Mouse (Mus musculus) mature B cell (primary cell): Measurements from ENCODE around the gene Yaf2.
"Not testable (repeated sequence)": the region's sequence is repeated elsewhere in the genome, so short reads cannot be mapped to it uniquely, and the experiment has no call there.

ENCODE experiments used
- in situ Hi-C: fragments of 300-500 bp; cut with MboI; formaldehyde crosslinking; loops from 2 replicates; pipeline ENCODE4 v1.14.3; 2019

Yaf2 gene

GRCm38 (mm10) chr15:93336925-93337761, at the start of gene Yaf2:
Gene Yaf2 (minus strand): TSS chr15:93336935.
- in situ Hi-C loops: loop anchor here (10.0 kb wide), 1 partner anchor 62 kb away; the partner anchor contains the start of gene Gxylt1

GRCm38 (mm10) chr15:93381337-93381736, 44.6 kb upstream of the Yaf2 start:
- in situ Hi-C loops: no loop called here

- in situ Hi-C loops: no loop called here
Measured at GRCm38 (mm10) chr15:93379177-93379576, 42.4 kb upstream of the Yaf2 start.

- in situ Hi-C loops: no loop called here
Measured at GRCm38 (mm10) chr15:93375696-93376095, 39.0 kb upstream of the Yaf2 start.

- in situ Hi-C loops: not testable (repeated sequence)
Measured at GRCm38 (mm10) chr15:93372525-93373119, 35.9 kb upstream of the Yaf2 start.

- in situ Hi-C loops: no loop called here
Measured at GRCm38 (mm10) chr15:93371838-93372237, 35.1 kb upstream of the Yaf2 start.

GRCm38 (mm10) chr15:93368558-93368957, 31.8 kb upstream of the Yaf2 start:
- in situ Hi-C loops: no loop called here

GRCm38 (mm10) chr15:93365561-93365960, 28.8 kb upstream of the Yaf2 start:
- in situ Hi-C loops: no loop called here

GRCm38 (mm10) chr15:93358346-93359095, 21.8 kb upstream of the Yaf2 start:
- in situ Hi-C loops: no loop called here

GRCm38 (mm10) chr15:93340630-93341379, 4.1 kb upstream of the Yaf2 start:
- in situ Hi-C loops: no loop called here

- in situ Hi-C loops: loop anchor here (10.0 kb wide), 1 partner anchor 62 kb away; the partner anchor contains the start of gene Gxylt1
Measured at GRCm38 (mm10) chr15:93336658-93336924, 144 bp downstream of the Yaf2 start.

- in situ Hi-C loops: loop anchor here (10.0 kb wide), 1 partner anchor 61 kb away; the partner anchor contains the start of gene Gxylt1
Measured at GRCm38 (mm10) chr15:93335821-93336657, 696 bp downstream of the Yaf2 start.

GRCm38 (mm10) chr15:93331256-93331655, 5.5 kb downstream of the Yaf2 start:
- in situ Hi-C loops: loop anchor here (10.0 kb wide), 1 partner anchor 56 kb away; the partner anchor contains the start of gene Gxylt1

GRCm38 (mm10) chr15:93327235-93327634, 9.5 kb downstream of the Yaf2 start:
- in situ Hi-C loops: no loop called here

- in situ Hi-C loops: no loop called here
Measured at GRCm38 (mm10) chr15:93326651-93327050, 10.1 kb downstream of the Yaf2 start.

GRCm38 (mm10) chr15:93325360-93325759, 11.4 kb downstream of the Yaf2 start:
- in situ Hi-C loops: no loop called here

GRCm38 (mm10) chr15:93318781-93319180, 18.0 kb downstream of the Yaf2 start:
- in situ Hi-C loops: no loop called here

GRCm38 (mm10) chr15:93310304-93310703, 26.4 kb downstream of the Yaf2 start:
- in situ Hi-C loops: not testable (repeated sequence)

GRCm38 (mm10) chr15:93298197-93298596, 38.5 kb downstream of the Yaf2 start:
- in situ Hi-C loops: no loop called here

- in situ Hi-C loops: no loop called here
Measured at GRCm38 (mm10) chr15:93294483-93294882, 42.3 kb downstream of the Yaf2 start.

GRCm38 (mm10) chr15:93288321-93288720, 48.4 kb downstream of the Yaf2 start:
- in situ Hi-C loops: no loop called here
